In the genomic region with DNA sequence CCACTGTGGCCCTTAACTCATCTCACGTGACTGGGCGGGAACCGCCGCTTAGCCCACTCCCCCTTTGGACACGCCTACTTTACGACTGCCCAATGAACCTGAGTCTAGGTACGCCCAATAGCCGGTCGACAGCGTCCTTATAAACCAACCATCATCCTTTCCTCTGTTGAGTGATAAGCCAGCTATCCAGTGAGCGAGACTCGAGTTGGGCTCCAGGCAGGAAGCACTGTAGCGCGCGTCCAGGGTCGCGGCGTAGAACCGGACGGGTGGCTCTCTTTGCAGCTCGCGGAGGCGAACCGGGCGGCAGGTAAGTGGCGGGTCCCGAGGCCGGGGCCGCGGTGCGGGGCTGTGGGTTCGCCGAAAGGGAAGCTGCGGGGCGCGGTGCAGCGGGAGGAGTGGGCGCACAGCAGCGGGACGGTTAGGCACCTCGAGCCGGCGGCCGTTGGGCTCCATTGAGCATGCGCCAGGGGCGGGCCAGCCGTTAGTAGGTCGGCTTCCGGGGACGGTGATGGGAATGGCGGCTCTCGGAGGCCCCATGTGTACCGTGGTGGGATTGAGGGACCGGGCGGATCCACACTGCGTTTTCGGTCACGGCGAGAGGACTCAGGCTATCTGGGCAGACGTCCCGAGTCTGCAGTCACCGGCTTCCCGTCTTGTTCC, we compare ENCODE assay signal across 8 mouse cellular contexts. TPM values are rescaled to one million over a fixed set of nuclear protein-coding genes. Genes with fewer than 3 reads are reported as not detected.
DNase-seq lines count a peak whose midpoint lies in the region; ATAC-seq and TF ChIP-seq lines count a peak whose summit lies in the region.

TSS of gene Ddx39 (plus strand) at position 147 of the 660 bp plus-strand sequence.

- H3K4me2 ChIP-seq in heart, embryonic 11.5 days, result peak within 1 kb of the TSS; percentile 91
- peak within 1 kb of the TSS; percentile 92 for H3K4me2 ChIP-seq in kidney, embryonic 16.5 days (replicated peaks; ENCODE audit: low read depth, low read length)
- H3K4me2 ChIP-seq in myocyte (ENCODE audit: low read depth), result peak within 1 kb of the TSS; percentile 96

- TF ChIP-seq POLR2A in brain, embryonic 14.5 days (IDR thresholded peaks at IDR 0.05; ENCODE audit: borderline replicate concordance, extremely low read depth, insufficient read depth, insufficient read length, poor library complexity, severe bottlenecking), result peak; percentile 68
- peak; percentile 58; the same call in 1 of the 2 replicates for TF ChIP-seq POLR2A in liver, adult 2 months (IDR thresholded peaks at IDR 0.05; ENCODE audit: extremely low read depth, insufficient read depth, low read length)
- TF ChIP-seq POLR2A in myocyte (IDR thresholded peaks at IDR 0.05; ENCODE audit: insufficient read length, low read depth), result peak; percentile 81

- no peak for TF ChIP-seq CTCF in C2C12 (IDR thresholded peaks at IDR 0.05; ENCODE audit: control insufficient read depth, insufficient read depth, insufficient read length)
- TF ChIP-seq CTCF in brain, embryonic 14.5 days (IDR thresholded peaks at IDR 0.05; ENCODE audit: borderline replicate concordance, extremely low read depth, insufficient read depth, insufficient read length), result no peak
- no peak for TF ChIP-seq CTCF in liver, adult 2 months (IDR thresholded peaks at IDR 0.05; ENCODE audit: low read depth, low read length)

- H3K79me2 ChIP-seq in C2C12 (ENCODE audit: control insufficient read depth, insufficient read depth) (peaks cover 50% of the 10 kb centered on the region), myocyte (ENCODE audit: control insufficient read depth, insufficient read depth) (peaks cover 47% of the 10 kb centered on the region)
- H3K79me2 ChIP-seq in liver, adult 2 months (ENCODE audit: control insufficient read depth, insufficient read depth, low read length), result peaks cover 18% of the 10 kb centered on the region; the same call in 1 of the 2 replicates

- H3K9ac ChIP-seq in heart, embryonic 11.5 days (ENCODE audit: low read depth, low read length), result peak within 1 kb of the TSS; percentile 91
- peak within 1 kb of the TSS; percentile 94 for H3K9ac ChIP-seq in kidney, embryonic 16.5 days (replicated peaks; ENCODE audit: low read length)
- peak within 1 kb of the TSS; percentile 91 for H3K9ac ChIP-seq in liver, adult 2 months (ENCODE audit: low read depth, low read length)

- no peaks in the 10 kb centered on the region for H3K9me3 ChIP-seq in erythroblast, embryonic 14.5 days (ENCODE audit: control insufficient read depth, low read length)
- no peaks in the 10 kb centered on the region for H3K9me3 ChIP-seq in heart, embryonic 11.5 days (replicated peaks; ENCODE audit: control insufficient read depth, low read length)
- no peaks in the 10 kb centered on the region for H3K9me3 ChIP-seq in kidney, embryonic 16.5 days (ENCODE audit: low read length)

- WGBS in heart, embryonic 11.5 days (ENCODE audit: insufficient replicate concordance), result under 1% methylated on average over 63 of the region's 63 CpGs
- WGBS in kidney, embryonic 16.5 days, result under 1% methylated on average over 63 of the region's 63 CpGs
- WGBS in liver, adult 2 months, result under 1% methylated on average over 63 of the region's 63 CpGs

- H3K4me3 ChIP-seq in C2C12 (ENCODE audit: insufficient read depth, poor library complexity, severe bottlenecking) (peak within 1 kb of the TSS; percentile 94), myocyte (peak within 1 kb of the TSS; percentile 93)
- H3K4me3 ChIP-seq in erythroblast, embryonic 14.5 days (replicated peaks), result peak within 1 kb of the TSS; percentile 89
- peak within 1 kb of the TSS; percentile 95 for H3K4me3 ChIP-seq in heart, embryonic 11.5 days (ENCODE audit: low read depth, low read length)
- H3K4me3 ChIP-seq in kidney, embryonic 16.5 days (ENCODE audit: low read length), result peak within 1 kb of the TSS; percentile 76
- peak within 1 kb of the TSS; percentile 93 for H3K4me3 ChIP-seq in liver, adult 2 months (ENCODE audit: insufficient read depth, low read depth, low read length)

- DNase-seq in brain, embryonic 14.5 days (ENCODE audit: low read depth), result peak; percentile 99
- peak; percentile 99 for DNase-seq in liver, adult 2 months (ENCODE audit: extremely low read depth, low read depth, low spot score)
- DNase-seq in splenic B cell, adult 2 months (ENCODE audit: low read depth, low spot score), result peak; percentile 99

- peak; percentile 99 for ATAC-seq in heart, embryonic 11.5 days (replicated peaks; ENCODE audit: insufficient number of reproducible peaks, low FRiP score, low TSS enrichment)
- ATAC-seq in kidney, embryonic 16.5 days (ENCODE audit: low FRiP score, low TSS enrichment), result peak; percentile 100

- H3K79me3 ChIP-seq in C2C12 (ENCODE audit: low read depth), result peaks cover 46% of the 10 kb centered on the region

- H3K36me3 ChIP-seq in C2C12 (ENCODE audit: control insufficient read depth, insufficient read depth) (peaks cover 16% of the 10 kb centered on the region), myocyte (ENCODE audit: control insufficient read depth, insufficient read depth) (peaks cover 9% of the 10 kb centered on the region)
- peaks cover 31% of the 10 kb centered on the region for H3K36me3 ChIP-seq in erythroblast, embryonic 14.5 days (ENCODE audit: control insufficient read depth)
- peaks cover 12% of the 10 kb centered on the region for H3K36me3 ChIP-seq in heart, embryonic 11.5 days (ENCODE audit: control insufficient read depth, insufficient read depth, low read length)
- H3K36me3 ChIP-seq in kidney, embryonic 16.5 days (ENCODE audit: insufficient read depth, low read length), result peaks cover 6% of the 10 kb centered on the region; the same call in 1 of the 2 replicates
- H3K36me3 ChIP-seq in liver, adult 2 months (ENCODE audit: control insufficient read depth, insufficient read depth, low read length), result 0 out of 2 replicates have a peak, but pooled peaks cover 5% of the 10 kb centered on the region
- H3K36me3 ChIP-seq in splenic B cell, adult 2 months (ENCODE audit: control insufficient read depth, insufficient read depth, low read length, poor library complexity, severe bottlenecking), result peaks cover 2% of the 10 kb centered on the region; the same call in 1 of the 2 replicates

- H3K27me3 ChIP-seq in C2C12 (ENCODE audit: control insufficient read depth, insufficient read depth, insufficient read length) (no peaks in the 10 kb centered on the region), myocyte (ENCODE audit: control insufficient read depth, insufficient read depth, insufficient read length) (no peaks in the 10 kb centered on the region)
- H3K27me3 ChIP-seq in erythroblast, embryonic 14.5 days (ENCODE audit: control insufficient read depth), result no peaks in the 10 kb centered on the region; the same call in 1 of the 2 replicates
- no peaks in the 10 kb centered on the region for H3K27me3 ChIP-seq in heart, embryonic 11.5 days (ENCODE audit: control insufficient read depth, insufficient read depth, low read length)
- no peaks in the 10 kb centered on the region for H3K27me3 ChIP-seq in kidney, embryonic 16.5 days (ENCODE audit: insufficient read depth, low read length)
- H3K27me3 ChIP-seq in liver, adult 2 months (ENCODE audit: control insufficient read depth, insufficient read depth, low read length), result no peaks in the 10 kb centered on the region
- no peaks in the 10 kb centered on the region for H3K27me3 ChIP-seq in splenic B cell, adult 2 months (ENCODE audit: control insufficient read depth, insufficient read depth, low read length, poor library complexity, severe bottlenecking)

- peak within 1 kb of the TSS; percentile 93 for H3K27ac ChIP-seq in heart, embryonic 11.5 days (ENCODE audit: low read depth, low read length)
- H3K27ac ChIP-seq in kidney, embryonic 16.5 days (ENCODE audit: low read length), result peak within 1 kb of the TSS; percentile 91
- H3K27ac ChIP-seq in liver, adult 2 months (replicated peaks; ENCODE audit: insufficient read depth, low read depth, low read length), result peak within 1 kb of the TSS; percentile 80

- peaks cover 39% of the 10 kb centered on the region for H3K4me1 ChIP-seq in erythroblast, embryonic 14.5 days (ENCODE audit: control insufficient read depth)
- H3K4me1 ChIP-seq in heart, embryonic 11.5 days (ENCODE audit: control insufficient read depth, insufficient read depth, low read length), result peaks cover 16% of the 10 kb centered on the region
- H3K4me1 ChIP-seq in kidney, embryonic 16.5 days (ENCODE audit: insufficient read depth, low read length), result peaks cover 11% of the 10 kb centered on the region
- no peaks in the 10 kb centered on the region for H3K4me1 ChIP-seq in liver, adult 2 months (ENCODE audit: control insufficient read depth, insufficient read depth, low read length)

- H3ac ChIP-seq in C2C12 (ENCODE audit: control insufficient read depth, insufficient read length, low read depth) (peak within 1 kb of the TSS; percentile 96), myocyte (ENCODE audit: control insufficient read depth, insufficient read length) (peak within 1 kb of the TSS; percentile 36)

TF ChIP-seq in C2C12, 6 proteins besides CTCF, POLR2A, EP300 and RAD21:
- TF ChIP-seq MAX (IDR thresholded peaks at IDR 0.05) (peak; percentile 24), CEBPB (IDR thresholded peaks at IDR 0.05; ENCODE audit: low read depth) (no peak), MYOG (IDR thresholded peaks at IDR 0.05; ENCODE audit: control insufficient read depth, extremely low read depth, insufficient read length) (no peak), USF1 (IDR thresholded peaks at IDR 0.05; ENCODE audit: low read depth) (peak; percentile 95), FOSL1 (IDR thresholded peaks at IDR 0.05; ENCODE audit: insufficient read depth, low read length, poor library complexity, severe bottlenecking) (no peak)

TF ChIP-seq in myocyte, 11 proteins besides CTCF, POLR2A, EP300 and RAD21:
- TF ChIP-seq REST (IDR thresholded peaks at IDR 0.05; ENCODE audit: insufficient read depth, insufficient read length), result no peak
- TF ChIP-seq USF1 (IDR thresholded peaks at IDR 0.05; ENCODE audit: low read depth), result peak; percentile 93
- peak in 1 of 3 experiments; percentile 29 for TF ChIP-seq MYOD1 (IDR thresholded peaks at IDR 0.05; ENCODE audit: control insufficient read depth in 1 of 3, insufficient read length in 2 of 3, low read depth in 2 of 3)
- peak; percentile 75 for TF ChIP-seq SRF (IDR thresholded peaks at IDR 0.05; ENCODE audit: control insufficient read depth, insufficient read length, low read depth)
- peak; percentile 76 for TF ChIP-seq POLR2AphosphoS2 (IDR thresholded peaks at IDR 0.05; ENCODE audit: insufficient read length, low read depth)

RNA-seq across cellular contexts. Expression of gene Ddx39, which starts in this region (rescaled TPM):
- polyA plus RNA-seq in C2C12 (2012; fragmentation: generic; extraction: Trizol) (271 TPM), myocyte (2012; fragmentation: generic; extraction: Trizol) (113 TPM)
- polyA plus RNA-seq in brain, embryonic 14.5 days (2012; rRNA removed), result 74.5 and 98.3 TPM in 2 replicates
- polyA plus RNA-seq in erythroblast, embryonic 14.5 days (2012), result 3.0 and 5.3 TPM in 2 replicates
- 143 and 150 TPM in 2 replicates for polyA plus RNA-seq in heart, embryonic 11.5 days (2014; fragmentation: Nextera tagmentation; extraction: Ambion mirVana)
- polyA plus RNA-seq in kidney, embryonic 16.5 days (2015; fragmentation: Nextera tagmentation; extraction: Ambion mirVana), result 197 and 211 TPM in 2 replicates
- total RNA-seq in liver, adult 2 months (2014; rRNA removed), result 13.5 and 19.2 TPM in 2 replicates
- 14.3 and 17.2 TPM in 2 replicates for polyA plus RNA-seq in liver, adult 2 months (2012; rRNA removed)

Comparison
In these comparisons a context has a peak if more than half of its experiments do, and no peak if none do; other contexts are left out.
1. Peak in every context shown above with its lines: DNase-seq, ATAC-seq, H3K4me3 ChIP-seq and H3K27ac ChIP-seq.